ENCODE assay signal across 8 mouse cellular contexts in the genomic region with DNA sequence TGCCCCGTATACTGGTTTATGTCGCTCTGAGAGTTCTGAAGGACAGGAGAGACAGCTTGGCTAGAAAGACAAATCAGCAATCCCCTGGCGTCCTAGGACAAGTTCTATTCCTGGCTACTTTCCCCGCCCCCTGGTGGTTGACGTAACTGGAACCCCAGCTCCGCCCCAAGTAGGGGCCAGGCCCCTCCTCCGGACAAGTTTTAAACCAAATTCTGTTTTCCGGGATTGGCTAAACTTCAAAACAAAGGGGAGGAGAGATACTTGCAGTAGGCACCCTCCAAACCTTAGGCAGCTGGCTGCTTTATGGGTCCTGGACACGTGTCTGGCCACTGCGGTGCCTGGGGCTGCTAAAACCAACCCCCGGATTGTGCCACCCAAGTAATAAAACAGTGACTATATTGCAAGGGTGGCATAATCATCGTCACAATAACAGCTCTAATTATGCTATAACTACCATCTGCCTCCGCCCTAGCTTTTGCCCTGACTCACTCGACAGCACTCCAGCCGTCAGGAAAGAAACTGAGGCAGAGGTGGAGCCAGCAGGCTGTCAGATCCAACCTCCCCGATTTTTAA. TPM values are rescaled to one million over a fixed set of nuclear protein-coding genes. Genes with fewer than 3 reads are reported as not detected.
DNase-seq lines count a peak whose midpoint lies in the region; ATAC-seq and TF ChIP-seq lines count a peak whose summit lies in the region.

No protein-coding gene starts in this region.

- WGBS in forebrain, embryonic 11.5 days = under 1% methylated on average over 16 of the region's 16 CpGs
- WGBS in heart, embryonic 16.5 days = under 1% methylated on average over 16 of the region's 16 CpGs
- under 1% methylated on average over 16 of the region's 16 CpGs for WGBS in liver, embryonic 15.5 days (ENCODE audit: insufficient replicate concordance)
- WGBS in neural tube, embryonic 12.5 days = under 1% methylated on average over 16 of the region's 16 CpGs

- no peaks in the 10 kb centered on the region for H3K4me1 ChIP-seq in forebrain, embryonic 11.5 days (replicated peaks; ENCODE audit: control insufficient read depth, insufficient read depth, low read length)
- H3K4me1 ChIP-seq in heart, embryonic 16.5 days (ENCODE audit: control insufficient read depth, insufficient read depth, low read length) = peaks cover 24% of the 10 kb centered on the region
- peaks cover 65% of the 10 kb centered on the region for H3K4me1 ChIP-seq in liver, embryonic 15.5 days (replicated peaks)
- peaks cover 26% of the 10 kb centered on the region for H3K4me1 ChIP-seq in neural tube, embryonic 12.5 days
- H3K4me1 ChIP-seq in testis, adult 2 months (ENCODE audit: control insufficient read depth, insufficient read depth, low read length) = peaks cover 6% of the 10 kb centered on the region

- no peaks in the 10 kb centered on the region for H3K36me3 ChIP-seq in forebrain, embryonic 11.5 days (ENCODE audit: control insufficient read depth, insufficient read depth, low read length)
- H3K36me3 ChIP-seq in heart, embryonic 16.5 days (ENCODE audit: control insufficient read depth, insufficient read depth) = peaks cover 14% of the 10 kb centered on the region; the same call in 1 of the 2 replicates
- peaks cover 35% of the 10 kb centered on the region for H3K36me3 ChIP-seq in liver, embryonic 15.5 days (replicated peaks)
- H3K36me3 ChIP-seq in neural tube, embryonic 12.5 days = peaks cover 15% of the 10 kb centered on the region
- H3K36me3 ChIP-seq in testis, adult 2 months (ENCODE audit: control insufficient read depth, insufficient read depth, low read length) = no peaks in the 10 kb centered on the region

- peak overlapping the region; percentile 80 for H3K4me2 ChIP-seq in forebrain, embryonic 11.5 days (ENCODE audit: low read depth, low read length, severe bottlenecking)
- H3K4me2 ChIP-seq in heart, embryonic 16.5 days (ENCODE audit: low read depth, low read length) = peak overlapping the region; percentile 88
- peak overlapping the region; percentile 78 for H3K4me2 ChIP-seq in liver, embryonic 15.5 days
- H3K4me2 ChIP-seq in neural tube, embryonic 12.5 days (replicated peaks) = peak overlapping the region; percentile 74

- no peak for TF ChIP-seq POLR2A in testis, adult 2 months (IDR thresholded peaks at IDR 0.05; ENCODE audit: control insufficient read depth, low read depth, low read length)

- peak overlapping the region; percentile 76 for H3K27ac ChIP-seq in forebrain, embryonic 11.5 days (ENCODE audit: low read depth, low read length)
- peak overlapping the region; percentile 99 for H3K27ac ChIP-seq in heart, embryonic 16.5 days (ENCODE audit: low read length)
- peak overlapping the region; percentile 99 for H3K27ac ChIP-seq in liver, embryonic 15.5 days (replicated peaks)
- H3K27ac ChIP-seq in neural tube, embryonic 12.5 days = peak overlapping the region; percentile 10; the same call in 1 of the 2 replicates
- peak overlapping the region; percentile 91 for H3K27ac ChIP-seq in testis, adult 2 months (ENCODE audit: control insufficient read depth, insufficient read depth, low read depth, low read length)

- no peaks in the 10 kb centered on the region for H3K9me3 ChIP-seq in forebrain, embryonic 11.5 days (ENCODE audit: control insufficient read depth, low read length)
- no peaks in the 10 kb centered on the region for H3K9me3 ChIP-seq in heart, embryonic 16.5 days (replicated peaks; ENCODE audit: control insufficient read depth, low read length)
- no peaks in the 10 kb centered on the region for H3K9me3 ChIP-seq in liver, embryonic 15.5 days (replicated peaks)
- no peaks in the 10 kb centered on the region for H3K9me3 ChIP-seq in neural tube, embryonic 12.5 days

- H3K4me3 ChIP-seq in forebrain, embryonic 11.5 days (ENCODE audit: low read depth, low read length) = peak overlapping the region; percentile 54
- peak overlapping the region; percentile 79 for H3K4me3 ChIP-seq in heart, embryonic 16.5 days (ENCODE audit: low read length)
- peak overlapping the region; percentile 80 for H3K4me3 ChIP-seq in liver, embryonic 15.5 days (replicated peaks)
- peak overlapping the region; percentile 82 for H3K4me3 ChIP-seq in neural tube, embryonic 12.5 days
- peak overlapping the region; percentile 92 for H3K4me3 ChIP-seq in testis, adult 2 months (ENCODE audit: control insufficient read depth, low read depth, low read length)

- peak; percentile 83 to 89 for DNase-seq in CD8-positive naive resting alpha-beta T cell, adult 2 months (ENCODE audit: low read depth in 2 of 2, low spot score in 2 of 2)
- peak; percentile 94 for DNase-seq in c-Kit-positive CD71-positive TER-119-negative erythroid progenitor cells, embryonic 14.5 days (ENCODE audit: low read depth)
- peak; percentile 91 for DNase-seq in forebrain, embryonic 11.5 days (ENCODE audit: low spot score)
- peak; percentile 97 for DNase-seq in kidney, postnatal 36 days

- H3K9ac ChIP-seq in forebrain, embryonic 11.5 days (ENCODE audit: low read length) = peak overlapping the region; percentile 59
- H3K9ac ChIP-seq in heart, embryonic 16.5 days (ENCODE audit: low read length) = peak overlapping the region; percentile 74
- peak overlapping the region; percentile 86 for H3K9ac ChIP-seq in liver, embryonic 15.5 days
- peak overlapping the region; percentile 42; the same call in 1 of the 2 replicates for H3K9ac ChIP-seq in neural tube, embryonic 12.5 days

- peak; percentile 77 for ATAC-seq in forebrain, embryonic 11.5 days (replicated peaks; ENCODE audit: low FRiP score)
- ATAC-seq in heart, embryonic 16.5 days (replicated peaks; ENCODE audit: extremely low read depth, insufficient read depth, low FRiP score) = peak; percentile 83
- peak; percentile 64 for ATAC-seq in liver, embryonic 15.5 days (ENCODE audit: insufficient read depth)
- ATAC-seq in neural tube, embryonic 12.5 days (ENCODE audit: low FRiP score, low read depth) = peak; percentile 79

- no peaks in the 10 kb centered on the region for H3K27me3 ChIP-seq in forebrain, embryonic 11.5 days (ENCODE audit: control insufficient read depth, insufficient read depth, low read length)
- H3K27me3 ChIP-seq in heart, embryonic 16.5 days (ENCODE audit: control insufficient read depth, insufficient read depth, low read length) = no peaks in the 10 kb centered on the region
- H3K27me3 ChIP-seq in liver, embryonic 15.5 days = no peaks in the 10 kb centered on the region
- H3K27me3 ChIP-seq in neural tube, embryonic 12.5 days (replicated peaks) = no peaks in the 10 kb centered on the region
- no peaks in the 10 kb centered on the region for H3K27me3 ChIP-seq in testis, adult 2 months (ENCODE audit: control insufficient read depth, insufficient read depth, low read length)

- no peak for TF ChIP-seq CTCF in testis, adult 2 months (IDR thresholded peaks at IDR 0.05; ENCODE audit: control insufficient read depth, insufficient read depth, insufficient replicate concordance, low read depth, low read length)

RNA-seq across cellular contexts. Expression of a gene that starts 0.7 kb away (rescaled TPM):
- 28.7 and 32.6 TPM in 2 replicates for polyA plus RNA-seq in forebrain, embryonic 11.5 days (2014; fragmentation: Nextera tagmentation; extraction: Ambion mirVana)
- polyA plus RNA-seq in heart, embryonic 16.5 days (2015; fragmentation: Nextera tagmentation; extraction: Ambion mirVana) = 36.9 and 42.6 TPM in 2 replicates
- polyA plus RNA-seq in liver, embryonic 15.5 days (2015; fragmentation: Nextera tagmentation; extraction: Ambion mirVana) = 33.2 and 36.8 TPM in 2 replicates
- polyA plus RNA-seq in neural tube, embryonic 12.5 days (2016; fragmentation: Nextera tagmentation; extraction: Ambion mirVana) = 46.9 and 47.6 TPM in 2 replicates
- polyA plus RNA-seq in testis, adult 2 months (2012; rRNA removed) = 149 and 155 TPM in 2 replicates

RNA-seq across cellular contexts. Expression of a gene that starts 6.8 kb away (rescaled TPM):
- 33.7 and 35.4 TPM in 2 replicates for polyA plus RNA-seq in forebrain, embryonic 11.5 days (2014; fragmentation: Nextera tagmentation; extraction: Ambion mirVana)
- 32.7 and 39.4 TPM in 2 replicates for polyA plus RNA-seq in heart, embryonic 16.5 days (2015; fragmentation: Nextera tagmentation; extraction: Ambion mirVana)
- polyA plus RNA-seq in liver, embryonic 15.5 days (2015; fragmentation: Nextera tagmentation; extraction: Ambion mirVana) = 42.5 and 47.5 TPM in 2 replicates
- 31.5 and 33.6 TPM in 2 replicates for polyA plus RNA-seq in neural tube, embryonic 12.5 days (2016; fragmentation: Nextera tagmentation; extraction: Ambion mirVana)
- 23.7 and 24.5 TPM in 2 replicates for polyA plus RNA-seq in testis, adult 2 months (2012; rRNA removed)

RNA-seq across cellular contexts. Expression of a gene that starts 16.2 kb away (rescaled TPM):
- polyA plus RNA-seq in forebrain, embryonic 11.5 days (2014; fragmentation: Nextera tagmentation; extraction: Ambion mirVana) = 14.1 and 15.6 TPM in 2 replicates
- polyA plus RNA-seq in heart, embryonic 16.5 days (2015; fragmentation: Nextera tagmentation; extraction: Ambion mirVana) = 6.9 and 8.0 TPM in 2 replicates
- polyA plus RNA-seq in liver, embryonic 15.5 days (2015; fragmentation: Nextera tagmentation; extraction: Ambion mirVana) = 0.83 and 1.1 TPM in 2 replicates
- polyA plus RNA-seq in neural tube, embryonic 12.5 days (2016; fragmentation: Nextera tagmentation; extraction: Ambion mirVana) = 12.4 and 12.6 TPM in 2 replicates
- 240 and 252 TPM in 2 replicates for polyA plus RNA-seq in testis, adult 2 months (2012; rRNA removed)

RNA-seq across cellular contexts. Expression of a gene that starts 42.3 kb away (rescaled TPM):
- 14.0 and 14.3 TPM in 2 replicates for polyA plus RNA-seq in forebrain, embryonic 11.5 days (2014; fragmentation: Nextera tagmentation; extraction: Ambion mirVana)
- polyA plus RNA-seq in heart, embryonic 16.5 days (2015; fragmentation: Nextera tagmentation; extraction: Ambion mirVana) = 11.7 and 13.4 TPM in 2 replicates
- 15.8 and 17.1 TPM in 2 replicates for polyA plus RNA-seq in liver, embryonic 15.5 days (2015; fragmentation: Nextera tagmentation; extraction: Ambion mirVana)
- polyA plus RNA-seq in neural tube, embryonic 12.5 days (2016; fragmentation: Nextera tagmentation; extraction: Ambion mirVana) = 8.7 and 9.7 TPM in 2 replicates
- polyA plus RNA-seq in testis, adult 2 months (2012; rRNA removed) = 8.1 and 8.7 TPM in 2 replicates

RNA-seq across cellular contexts. Expression of a gene that starts 42.4 kb away (rescaled TPM):
- polyA plus RNA-seq in forebrain, embryonic 11.5 days (2014; fragmentation: Nextera tagmentation; extraction: Ambion mirVana) = 76.7 and 79.7 TPM in 2 replicates
- 20.5 and 20.6 TPM in 2 replicates for polyA plus RNA-seq in heart, embryonic 16.5 days (2015; fragmentation: Nextera tagmentation; extraction: Ambion mirVana)
- polyA plus RNA-seq in liver, embryonic 15.5 days (2015; fragmentation: Nextera tagmentation; extraction: Ambion mirVana) = 14.4 and 15.2 TPM in 2 replicates
- polyA plus RNA-seq in neural tube, embryonic 12.5 days (2016; fragmentation: Nextera tagmentation; extraction: Ambion mirVana) = 51.6 and 52.8 TPM in 2 replicates
- polyA plus RNA-seq in testis, adult 2 months (2012; rRNA removed) = 25.1 and 26.4 TPM in 2 replicates

Comparison
In these comparisons a context has a peak if more than half of its experiments do, and no peak if none do; other contexts are left out.
1. Peak in every context shown above with its lines: DNase-seq, ATAC-seq, H3K4me3 ChIP-seq and H3K27ac ChIP-seq.
2. H3K27ac ChIP-seq: peak in every context shown above with its lines; median percentile 99 in heart, embryonic 16.5 days; 99 in liver, embryonic 15.5 days; 91 in testis, adult 2 months; 76 in forebrain, embryonic 11.5 days; 10 in neural tube, embryonic 12.5 days.
3. RNA of a gene that starts 16.2 kb away (polyA plus RNA-seq): 240 to 252 TPM in testis, adult 2 months; 14.1 to 15.6 TPM in forebrain, embryonic 11.5 days, 12.4 to 12.6 TPM in neural tube, embryonic 12.5 days, 6.9 to 8.0 TPM in heart, embryonic 16.5 days and 0.83 to 1.1 TPM in liver, embryonic 15.5 days; every median in the first group is over 10 times any median in the second.